Mouse (Mus musculus): ENCODE measurements around the gene Ppan. TPM values are rescaled to one million over a fixed set of nuclear protein-coding genes. Genes with fewer than 3 reads are reported as not detected.
A peak's percentile ranks its signal among the peaks of the same experiment; 100 is the strongest.

Gene Ppan
- polyA plus RNA-seq, 1 experiment from 2014 or later, result 50.5 TPM

DNA sequence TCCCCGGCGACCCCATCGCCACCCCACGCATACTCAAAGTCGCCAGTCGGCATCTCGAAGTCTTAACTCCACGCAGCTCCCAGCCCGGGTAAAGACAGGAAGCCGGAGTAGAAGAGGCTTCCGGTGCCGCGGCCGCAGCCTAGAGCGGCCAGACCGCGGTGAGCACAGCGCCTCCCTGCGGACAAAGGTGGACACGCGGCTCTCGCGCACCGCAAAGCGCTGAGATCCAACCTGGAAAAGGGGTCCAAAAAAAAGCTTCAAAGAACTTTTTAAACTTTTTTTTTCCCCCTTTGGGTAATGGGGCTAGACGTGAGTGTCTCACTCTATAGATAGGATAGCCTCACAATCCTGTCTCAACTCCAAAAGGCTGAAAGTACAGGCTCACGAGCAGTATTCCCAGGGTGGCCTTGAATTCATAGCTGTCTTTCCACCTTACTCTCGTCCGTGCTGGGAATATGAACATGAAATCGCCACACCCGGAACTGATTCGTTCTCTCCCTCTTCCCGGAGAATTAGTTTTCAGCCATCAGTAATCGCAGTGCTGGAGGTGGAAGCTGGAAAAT, 10.6 kb downstream of the Ppan start, which contains the start of gene Eif3g:
Gene Eif3g, minus strand, starts transcription at position 113 of the 563 bp plus-strand sequence.
- WGBS, result 5% methylated on average over 32 of the region's 34 CpGs
- Histone ChIP-seq H3K9ac (peak within 1 kb of the TSS; percentile 90), H3K4me3 (peak within 1 kb of the TSS; percentile 90), H3K27ac (peak within 1 kb of the TSS; percentile 54; the same call in 1 of the 2 replicates), H3K36me3 (replicated peaks) (peaks cover 30% of the 10 kb centered on the region; the same call in 1 of the 2 replicates), H3K9me3 (no peaks in the 10 kb centered on the region), H3K27me3 (replicated peaks) (no peaks in the 10 kb centered on the region; the same call in 1 of the 2 replicates), H3K4me2 (peak within 1 kb of the TSS; percentile 97), H3K4me1 (peaks cover 14% of the 10 kb centered on the region)
- ATAC-seq (replicated peaks), result peak; percentile 88

DNA sequence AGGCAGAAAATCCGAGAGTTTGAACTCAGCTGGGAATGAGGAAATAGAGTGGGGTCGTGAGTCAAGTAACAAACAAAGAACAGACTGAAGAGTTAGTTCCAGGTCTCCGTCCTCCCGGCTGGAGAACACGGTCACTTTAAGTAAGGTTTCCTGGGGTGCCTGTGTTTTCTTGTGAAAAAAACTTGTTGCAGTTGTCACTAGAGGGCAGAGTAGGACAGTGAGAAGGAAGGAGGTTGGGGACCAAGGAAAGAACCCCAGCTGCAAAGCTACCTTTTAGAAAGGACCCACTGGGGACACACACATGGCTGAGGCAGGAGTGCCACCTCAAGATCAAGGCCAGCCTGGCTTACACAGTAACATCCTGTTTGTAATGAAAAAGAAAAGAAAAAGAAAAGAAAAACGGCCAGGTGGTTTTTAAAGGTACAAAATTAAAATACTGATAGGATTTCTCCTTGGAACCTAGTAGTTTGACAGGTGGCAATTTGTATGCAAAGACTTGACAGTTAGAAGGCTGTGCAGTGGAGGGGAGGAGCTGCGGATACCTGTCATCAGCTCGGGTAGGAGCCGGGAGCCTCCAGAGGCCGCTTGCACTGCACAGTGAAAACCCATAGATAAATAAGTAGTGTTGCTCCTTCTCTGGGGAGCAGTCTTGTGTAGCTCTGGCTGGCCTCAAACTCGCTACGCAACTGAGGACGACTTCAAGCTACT, 13.6 kb downstream of the Ppan start:
- ATAC-seq (replicated peaks), result no peak
- no peak overlapping the region for H3K4me2 ChIP-seq

DNA sequence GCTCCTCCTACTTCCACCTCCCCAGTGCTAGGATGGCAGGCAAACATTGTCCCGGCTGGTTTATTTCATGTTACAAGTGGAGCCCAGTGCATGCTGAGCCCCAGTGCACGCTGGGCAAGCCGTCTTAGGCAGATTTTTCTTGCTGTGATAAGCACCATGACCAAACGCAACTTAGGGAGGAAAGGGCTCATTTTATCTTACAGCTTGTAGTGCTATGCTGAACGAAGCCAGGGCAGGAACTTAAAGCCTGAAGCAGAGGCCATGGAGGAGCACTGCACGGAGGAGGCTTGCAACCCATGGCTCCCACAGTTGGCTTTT, 14.2 kb downstream of the Ppan start:
- no peaks in the 10 kb centered on the region; the same call in 1 of the 2 replicates for H3K27me3 ChIP-seq (replicated peaks)
- ATAC-seq (replicated peaks), result no peak
- H3K4me1 ChIP-seq, result peaks cover 9% of the 10 kb centered on the region
- H3K9ac ChIP-seq, result no peak overlapping the region; the same call in 1 of the 2 replicates
- no peaks in the 10 kb centered on the region for H3K9me3 ChIP-seq
- H3K36me3 ChIP-seq (replicated peaks), result peaks cover 15% of the 10 kb centered on the region; the same call in 1 of the 2 replicates
- H3K4me3 ChIP-seq, result no peak overlapping the region
- no peak overlapping the region for H3K27ac ChIP-seq
- no peak overlapping the region for H3K4me2 ChIP-seq
- 31% methylated on average over 6 of the region's 6 CpGs for WGBS

More for the DNA sequence above, 13.6 kb downstream of the Ppan start:
- no peaks in the 10 kb centered on the region; the same call in 1 of the 2 replicates for H3K27me3 ChIP-seq (replicated peaks)
- peaks cover 14% of the 10 kb centered on the region for H3K4me1 ChIP-seq
- peaks cover 14% of the 10 kb centered on the region; the same call in 1 of the 2 replicates for H3K36me3 ChIP-seq (replicated peaks)
- no peak overlapping the region; the same call in 1 of the 2 replicates for H3K9ac ChIP-seq
- H3K4me3 ChIP-seq, result no peak overlapping the region
- WGBS, result 19% methylated on average over 13 of the region's 13 CpGs
- H3K27ac ChIP-seq, result no peak overlapping the region
- no peaks in the 10 kb centered on the region for H3K9me3 ChIP-seq

DNA sequence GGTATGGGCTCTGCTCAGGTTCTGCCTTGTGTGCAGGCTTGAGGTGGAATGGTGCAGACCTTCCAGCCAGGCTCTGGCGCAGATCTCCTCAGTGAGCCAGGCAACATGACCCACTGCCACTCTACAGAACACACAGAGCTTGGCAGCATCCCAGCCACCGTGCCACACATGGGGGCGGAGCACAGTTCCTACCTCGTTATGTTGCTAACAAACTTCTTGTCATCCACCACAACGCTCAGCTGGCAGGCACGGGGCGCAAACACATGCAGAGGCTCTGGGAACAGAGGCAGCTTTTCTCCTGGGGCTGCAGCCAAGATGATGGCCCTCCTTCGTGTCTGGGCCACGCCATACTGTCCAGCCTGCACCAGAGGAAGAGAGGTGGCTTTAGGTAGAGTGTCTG, 22.0 kb downstream of the Ppan start:
- Histone ChIP-seq H3K9ac (no peak overlapping the region), H3K4me3 (no peak overlapping the region), H3K4me2 (no peak overlapping the region), H3K27ac (no peak overlapping the region), H3K4me1 (no peaks in the 10 kb centered on the region), H3K27me3 (replicated peaks) (no peaks in the 10 kb centered on the region), H3K36me3 (replicated peaks) (peaks cover 92% of the 10 kb centered on the region), H3K9me3 (no peaks in the 10 kb centered on the region)
- ATAC-seq (replicated peaks), result no peak
- WGBS, result 93% methylated on average over 9 of the region's 9 CpGs

DNA sequence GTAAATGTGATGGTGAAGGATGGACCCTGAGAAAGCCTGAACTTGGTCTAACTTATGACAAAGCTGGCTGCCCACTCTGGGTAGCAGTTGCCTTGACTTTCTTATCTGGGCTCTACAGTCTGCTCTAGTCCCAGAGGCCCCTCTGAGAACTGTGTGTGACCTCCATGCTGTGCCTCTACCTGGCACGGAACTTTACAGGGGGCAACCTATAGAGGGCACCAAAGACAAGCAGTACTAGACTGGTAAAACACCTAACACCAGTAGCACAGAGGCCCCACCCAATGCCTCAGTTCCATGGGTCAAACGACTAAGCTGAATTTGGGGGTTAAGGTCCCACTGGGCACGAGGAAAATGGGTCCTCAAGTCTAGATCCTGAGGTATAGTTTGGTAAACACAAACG, 28.2 kb downstream of the Ppan start:
- Histone ChIP-seq H3K36me3 (replicated peaks) (peaks cover 93% of the 10 kb centered on the region), H3K27ac (no peak overlapping the region), H3K27me3 (replicated peaks) (no peaks in the 10 kb centered on the region), H3K4me1 (no peaks in the 10 kb centered on the region), H3K9me3 (no peaks in the 10 kb centered on the region), H3K4me2 (no peak overlapping the region), H3K4me3 (no peak overlapping the region), H3K9ac (no peak overlapping the region)
- WGBS, result 85% methylated on average over 4 of the region's 4 CpGs
- ATAC-seq (replicated peaks), result no peak

DNA sequence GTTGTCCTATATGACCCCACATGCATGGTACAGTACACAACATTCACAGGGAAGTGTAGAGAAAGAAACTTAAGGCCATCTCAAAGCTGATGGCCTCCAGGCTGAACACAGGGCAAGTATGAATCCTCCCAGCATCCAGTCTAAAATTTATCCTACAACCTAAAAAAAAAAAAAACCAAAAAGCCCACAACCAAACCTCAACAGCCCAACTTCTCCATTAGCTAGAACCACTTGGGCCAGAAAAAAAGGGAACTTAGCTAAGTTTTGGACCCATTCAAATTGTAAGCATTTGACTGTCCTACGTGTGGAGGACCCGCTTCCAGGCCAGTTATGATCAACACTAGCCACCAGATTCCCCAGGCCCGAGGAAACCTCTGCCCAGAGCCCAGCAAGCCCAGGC, 35.3 kb downstream of the Ppan start:
- Histone ChIP-seq H3K9me3 (no peaks in the 10 kb centered on the region), H3K27me3 (replicated peaks) (no peaks in the 10 kb centered on the region), H3K4me3 (no peak overlapping the region), H3K4me2 (no peak overlapping the region), H3K4me1 (no peaks in the 10 kb centered on the region), H3K36me3 (replicated peaks) (peaks cover 84% of the 10 kb centered on the region), H3K27ac (no peak overlapping the region), H3K9ac (no peak overlapping the region)
- no peak for ATAC-seq (replicated peaks)
- 99% methylated on average over 3 of the region's 3 CpGs for WGBS

Small RNA genes lying within 50 kb of the gene (microRNA-seq; reads per million reads assigned to microRNA genes)
- 0.55 reads per million for gene Mir7081

Other genes starting within 250 kb of the Ppan start
- gene Ubl5, start 245.3 kb upstream of the Ppan start, polyA plus RNA-seq (2015; fragmentation: Nextera tagmentation; extraction: Ambion mirVana), result 411 and 447 TPM in 2 replicates
- gene Fbxl12, start 243.4 kb upstream of the Ppan start, polyA plus RNA-seq (2015; fragmentation: Nextera tagmentation; extraction: Ambion mirVana), result 16.0 and 17.8 TPM in 2 replicates
- gene Pin1, start 236.1 kb upstream of the Ppan start, polyA plus RNA-seq (2015; fragmentation: Nextera tagmentation; extraction: Ambion mirVana), result 65.0 and 68.4 TPM in 2 replicates
- 209 and 213 TPM in 2 replicates for gene Olfm2, start 141.8 kb upstream of the Ppan start, polyA plus RNA-seq (2015; fragmentation: Nextera tagmentation; extraction: Ambion mirVana)
- 0.85 and 0.98 TPM in 2 replicates for gene Col5a3, start 73.1 kb upstream of the Ppan start, polyA plus RNA-seq (2015; fragmentation: Nextera tagmentation; extraction: Ambion mirVana)
- not detected in 2 replicates for gene Rdh8, start 69.7 kb upstream of the Ppan start, polyA plus RNA-seq (2015; fragmentation: Nextera tagmentation; extraction: Ambion mirVana)
- 6.8 and 7.3 TPM in 2 replicates for gene A230050P20Rik, start 19.5 kb upstream of the Ppan start, polyA plus RNA-seq (2015; fragmentation: Nextera tagmentation; extraction: Ambion mirVana)
- 15.3 and 16.8 TPM in 2 replicates for gene Angptl6, start 8.4 kb upstream of the Ppan start, polyA plus RNA-seq (2015; fragmentation: Nextera tagmentation; extraction: Ambion mirVana)
- 245 and 249 TPM in 2 replicates for gene Eif3g, start 10.4 kb downstream of the Ppan start, polyA plus RNA-seq (2015; fragmentation: Nextera tagmentation; extraction: Ambion mirVana)
- gene Dnmt1, start 71.7 kb downstream of the Ppan start, polyA plus RNA-seq (2015; fragmentation: Nextera tagmentation; extraction: Ambion mirVana), result 73.4 and 78.1 TPM in 2 replicates
- gene S1pr2, start 88.6 kb downstream of the Ppan start, polyA plus RNA-seq (2015; fragmentation: Nextera tagmentation; extraction: Ambion mirVana), result 11.3 and 11.7 TPM in 2 replicates
- gene Mrpl4, start 114.6 kb downstream of the Ppan start, polyA plus RNA-seq (2015; fragmentation: Nextera tagmentation; extraction: Ambion mirVana), result 93.4 and 110 TPM in 2 replicates
- 3.3 and 3.9 TPM in 2 replicates for gene Icam1, start 127.8 kb downstream of the Ppan start, polyA plus RNA-seq (2015; fragmentation: Nextera tagmentation; extraction: Ambion mirVana)
- 0.27 TPM in 2 replicates for gene Icam4, start 141.2 kb downstream of the Ppan start, polyA plus RNA-seq (2015; fragmentation: Nextera tagmentation; extraction: Ambion mirVana)
- 1.8 TPM in 2 replicates for gene Icam5, start 143.9 kb downstream of the Ppan start, polyA plus RNA-seq (2015; fragmentation: Nextera tagmentation; extraction: Ambion mirVana)
- 0.86 and 3.1 TPM in 2 replicates for gene Zglp1, start 178.9 kb downstream of the Ppan start, polyA plus RNA-seq (2015; fragmentation: Nextera tagmentation; extraction: Ambion mirVana)
- gene Gm49373, start 184.9 kb downstream of the Ppan start, polyA plus RNA-seq (2015; fragmentation: Nextera tagmentation; extraction: Ambion mirVana), result 1.9 and 2.4 TPM in 2 replicates
- gene Fdx1l, start 185.4 kb downstream of the Ppan start, polyA plus RNA-seq (2015; fragmentation: Nextera tagmentation; extraction: Ambion mirVana), result 70.1 and 70.5 TPM in 2 replicates
- 2.2 and 2.3 TPM in 2 replicates for gene Gm38431, start 203.8 kb downstream of the Ppan start, polyA plus RNA-seq (2015; fragmentation: Nextera tagmentation; extraction: Ambion mirVana)
- gene Raver1, start 203.8 kb downstream of the Ppan start, polyA plus RNA-seq (2015; fragmentation: Nextera tagmentation; extraction: Ambion mirVana), result 35.0 and 36.1 TPM in 2 replicates
- 12.5 TPM in 2 replicates for gene Tyk2, start 243.1 kb downstream of the Ppan start, polyA plus RNA-seq (2015; fragmentation: Nextera tagmentation; extraction: Ambion mirVana)

Measured in midbrain, embryonic 15.5 days (tissue).